Mouse (Mus musculus): ENCODE measurements around the gene Prkar2a. TPM values are rescaled to one million over a fixed set of nuclear protein-coding genes. Genes with fewer than 3 reads are reported as not detected.

Gene Prkar2a
- polyA plus RNA-seq, 1 experiment from 2014 or later = 28.8 TPM

- H3K4me2 ChIP-seq (replicated peaks; ENCODE audit: low read depth, low read length) = no peak overlapping the region
- no peaks in the 10 kb centered on the region for H3K9me3 ChIP-seq (ENCODE audit: control insufficient read depth, low read length)
- no peaks in the 10 kb centered on the region for H3K36me3 ChIP-seq (ENCODE audit: control insufficient read depth, insufficient read depth, low read length)
- ATAC-seq (ENCODE audit: low FRiP score, low TSS enrichment) = no peak
- H3K4me1 ChIP-seq (ENCODE audit: control insufficient read depth, insufficient read depth, low read length) = 0 out of 2 replicates have a peak, but pooled peaks cover 10% of the 10 kb centered on the region
- 42% methylated on average over 12 of the region's 12 CpGs for WGBS
- H3K4me3 ChIP-seq (ENCODE audit: low read length) = no peak overlapping the region
- no peak overlapping the region for H3K9ac ChIP-seq (ENCODE audit: low read depth, low read length)
- no peaks in the 10 kb centered on the region for H3K27me3 ChIP-seq (ENCODE audit: control insufficient read depth, insufficient read depth, low read length)
- no peak overlapping the region for H3K27ac ChIP-seq (ENCODE audit: low read depth, low read length)
Measured at GRCm38 (mm10) chr9:108703373-108704110, 14.4 kb downstream of the Prkar2a start.

- 0 out of 2 replicates have a peak, but pooled peaks have one; percentile 32 for ATAC-seq (ENCODE audit: low FRiP score, low TSS enrichment)
- Histone ChIP-seq H3K4me1 (ENCODE audit: control insufficient read depth, insufficient read depth, low read length) (0 out of 2 replicates have a peak, but pooled peaks cover 10% of the 10 kb centered on the region), H3K4me2 (replicated peaks; ENCODE audit: low read depth, low read length) (no peak overlapping the region), H3K9ac (ENCODE audit: low read depth, low read length) (no peak overlapping the region), H3K36me3 (ENCODE audit: control insufficient read depth, insufficient read depth, low read length) (no peaks in the 10 kb centered on the region), H3K27ac (ENCODE audit: low read depth, low read length) (no peak overlapping the region), H3K4me3 (ENCODE audit: low read length) (no peak overlapping the region), H3K27me3 (ENCODE audit: control insufficient read depth, insufficient read depth, low read length) (no peaks in the 10 kb centered on the region), H3K9me3 (ENCODE audit: control insufficient read depth, low read length) (no peaks in the 10 kb centered on the region)
- WGBS = 51% methylated on average over 7 of the region's 7 CpGs
Measured at GRCm38 (mm10) chr9:108704591-108704990, 15.5 kb downstream of the Prkar2a start.

GRCm38 (mm10) chr9:108707212-108707611 lies 18.1 kb downstream of the Prkar2a start:
- ATAC-seq (ENCODE audit: low FRiP score, low TSS enrichment) = no peak
- no peak overlapping the region for H3K9ac ChIP-seq (ENCODE audit: low read depth, low read length)
- 93% methylated on average over 2 of the region's 2 CpGs for WGBS
- H3K4me1 ChIP-seq (ENCODE audit: control insufficient read depth, insufficient read depth, low read length) = 0 out of 2 replicates have a peak, but pooled peaks cover 10% of the 10 kb centered on the region
- no peak overlapping the region for H3K27ac ChIP-seq (ENCODE audit: low read depth, low read length)
- H3K4me2 ChIP-seq (replicated peaks; ENCODE audit: low read depth, low read length) = no peak overlapping the region
- no peak overlapping the region for H3K4me3 ChIP-seq (ENCODE audit: low read length)
- H3K27me3 ChIP-seq (ENCODE audit: control insufficient read depth, insufficient read depth, low read length) = no peaks in the 10 kb centered on the region
- no peaks in the 10 kb centered on the region for H3K9me3 ChIP-seq (ENCODE audit: control insufficient read depth, low read length)
- no peaks in the 10 kb centered on the region for H3K36me3 ChIP-seq (ENCODE audit: control insufficient read depth, insufficient read depth, low read length)

GRCm38 (mm10) chr9:108708833-108709232 lies 19.7 kb downstream of the Prkar2a start:
- no peak overlapping the region for H3K9ac ChIP-seq (ENCODE audit: low read depth, low read length)
- WGBS = 94% methylated on average over 8 of the region's 8 CpGs

GRCm38 (mm10) chr9:108710767-108711166 lies 21.7 kb downstream of the Prkar2a start:
- no peaks in the 10 kb centered on the region for H3K4me1 ChIP-seq (ENCODE audit: control insufficient read depth, insufficient read depth, low read length)
- no peaks in the 10 kb centered on the region for H3K9me3 ChIP-seq (ENCODE audit: control insufficient read depth, low read length)
- H3K36me3 ChIP-seq (ENCODE audit: control insufficient read depth, insufficient read depth, low read length) = no peaks in the 10 kb centered on the region
- no peak for ATAC-seq (ENCODE audit: low FRiP score, low TSS enrichment)
- H3K27ac ChIP-seq (ENCODE audit: low read depth, low read length) = no peak overlapping the region
- no peak overlapping the region for H3K4me3 ChIP-seq (ENCODE audit: low read length)
- no peak overlapping the region for H3K9ac ChIP-seq (ENCODE audit: low read depth, low read length)
- WGBS = 80% methylated on average over 7 of the region's 7 CpGs
- no peaks in the 10 kb centered on the region for H3K27me3 ChIP-seq (ENCODE audit: control insufficient read depth, insufficient read depth, low read length)
- no peak overlapping the region for H3K4me2 ChIP-seq (replicated peaks; ENCODE audit: low read depth, low read length)

More at GRCm38 (mm10) chr9:108708833-108709232, 19.7 kb downstream of the Prkar2a start:
- no peak overlapping the region for H3K27ac ChIP-seq (ENCODE audit: low read depth, low read length)
- 0 out of 2 replicates have a peak, but pooled peaks cover 5% of the 10 kb centered on the region for H3K4me1 ChIP-seq (ENCODE audit: control insufficient read depth, insufficient read depth, low read length)
- H3K27me3 ChIP-seq (ENCODE audit: control insufficient read depth, insufficient read depth, low read length) = no peaks in the 10 kb centered on the region
- H3K36me3 ChIP-seq (ENCODE audit: control insufficient read depth, insufficient read depth, low read length) = no peaks in the 10 kb centered on the region
- H3K9me3 ChIP-seq (ENCODE audit: control insufficient read depth, low read length) = no peaks in the 10 kb centered on the region
- H3K4me2 ChIP-seq (replicated peaks; ENCODE audit: low read depth, low read length) = no peak overlapping the region
- H3K4me3 ChIP-seq (ENCODE audit: low read length) = no peak overlapping the region
- ATAC-seq (ENCODE audit: low FRiP score, low TSS enrichment) = no peak

GRCm38 (mm10) chr9:108716199-108716598 lies 27.1 kb downstream of the Prkar2a start:
- 88% methylated on average over 4 of the region's 4 CpGs for WGBS
- ATAC-seq (ENCODE audit: low FRiP score, low TSS enrichment) = no peak
- no peak overlapping the region for H3K9ac ChIP-seq (ENCODE audit: low read depth, low read length)
- peaks cover 12% of the 10 kb centered on the region for H3K36me3 ChIP-seq (ENCODE audit: control insufficient read depth, insufficient read depth, low read length)
- no peak overlapping the region for H3K4me3 ChIP-seq (ENCODE audit: low read length)
- no peak overlapping the region for H3K4me2 ChIP-seq (replicated peaks; ENCODE audit: low read depth, low read length)
- no peak overlapping the region for H3K27ac ChIP-seq (ENCODE audit: low read depth, low read length)
- no peaks in the 10 kb centered on the region for H3K4me1 ChIP-seq (ENCODE audit: control insufficient read depth, insufficient read depth, low read length)
- no peaks in the 10 kb centered on the region for H3K9me3 ChIP-seq (ENCODE audit: control insufficient read depth, low read length)
- no peaks in the 10 kb centered on the region for H3K27me3 ChIP-seq (ENCODE audit: control insufficient read depth, insufficient read depth, low read length)

GRCm38 (mm10) chr9:108723751-108724150 lies 34.6 kb downstream of the Prkar2a start:
- H3K27me3 ChIP-seq (ENCODE audit: control insufficient read depth, insufficient read depth, low read length) = no peaks in the 10 kb centered on the region
- H3K9me3 ChIP-seq (ENCODE audit: control insufficient read depth, low read length) = no peaks in the 10 kb centered on the region
- H3K9ac ChIP-seq (ENCODE audit: low read depth, low read length) = no peak overlapping the region
- H3K4me3 ChIP-seq (ENCODE audit: low read length) = no peak overlapping the region
- H3K4me2 ChIP-seq (replicated peaks; ENCODE audit: low read depth, low read length) = no peak overlapping the region
- WGBS = 47% methylated on average over 2 of the region's 2 CpGs
- no peaks in the 10 kb centered on the region for H3K4me1 ChIP-seq (ENCODE audit: control insufficient read depth, insufficient read depth, low read length)
- no peak overlapping the region for H3K27ac ChIP-seq (ENCODE audit: low read depth, low read length)
- H3K36me3 ChIP-seq (ENCODE audit: control insufficient read depth, insufficient read depth, low read length) = peaks cover 9% of the 10 kb centered on the region
- no peak for ATAC-seq (ENCODE audit: low FRiP score, low TSS enrichment)

- no peaks in the 10 kb centered on the region for H3K27me3 ChIP-seq (ENCODE audit: control insufficient read depth, insufficient read depth, low read length)
- no peak overlapping the region for H3K27ac ChIP-seq (ENCODE audit: low read depth, low read length)
- peaks cover 6% of the 10 kb centered on the region; the same call in 1 of the 2 replicates for H3K36me3 ChIP-seq (ENCODE audit: control insufficient read depth, insufficient read depth, low read length)
- H3K9me3 ChIP-seq (ENCODE audit: control insufficient read depth, low read length) = no peaks in the 10 kb centered on the region
- H3K4me3 ChIP-seq (ENCODE audit: low read length) = no peak overlapping the region
- H3K4me2 ChIP-seq (replicated peaks; ENCODE audit: low read depth, low read length) = no peak overlapping the region
- no peak for ATAC-seq (ENCODE audit: low FRiP score, low TSS enrichment)
- H3K4me1 ChIP-seq (ENCODE audit: control insufficient read depth, insufficient read depth, low read length) = no peaks in the 10 kb centered on the region
- H3K9ac ChIP-seq (ENCODE audit: low read depth, low read length) = no peak overlapping the region
- 92% methylated on average over 5 of the region's 5 CpGs for WGBS
Measured at GRCm38 (mm10) chr9:108726116-108726515, 37.0 kb downstream of the Prkar2a start.

GRCm38 (mm10) chr9:108729050-108729449 lies 39.9 kb downstream of the Prkar2a start:
- Histone ChIP-seq H3K27ac (ENCODE audit: low read depth, low read length) (no peak overlapping the region), H3K4me2 (replicated peaks; ENCODE audit: low read depth, low read length) (no peak overlapping the region), H3K9ac (ENCODE audit: low read depth, low read length) (no peak overlapping the region), H3K9me3 (ENCODE audit: control insufficient read depth, low read length) (no peaks in the 10 kb centered on the region), H3K4me1 (ENCODE audit: control insufficient read depth, insufficient read depth, low read length) (no peaks in the 10 kb centered on the region), H3K36me3 (ENCODE audit: control insufficient read depth, insufficient read depth, low read length) (peaks cover 11% of the 10 kb centered on the region), H3K27me3 (ENCODE audit: control insufficient read depth, insufficient read depth, low read length) (no peaks in the 10 kb centered on the region), H3K4me3 (ENCODE audit: low read length) (no peak overlapping the region)
- ATAC-seq (ENCODE audit: low FRiP score, low TSS enrichment) = no peak

Data from kidney, embryonic 14.5 days (tissue).